Mouse (Mus musculus): Measurements from ENCODE around the gene Troap. TPM values are rescaled to one million over a fixed set of nuclear protein-coding genes. Genes with fewer than 3 reads are reported as not detected.

Gene Troap
- polyA plus RNA-seq, 1 experiment = 18.6 TPM

GRCm38 (mm10) chr15:99122642-99123041 is 48.3 kb downstream of the Troap start:
- H3K27me3 ChIP-seq (ENCODE audit: control insufficient read depth, insufficient read depth, insufficient read length) = no peaks in the 10 kb centered on the region

DNA sequence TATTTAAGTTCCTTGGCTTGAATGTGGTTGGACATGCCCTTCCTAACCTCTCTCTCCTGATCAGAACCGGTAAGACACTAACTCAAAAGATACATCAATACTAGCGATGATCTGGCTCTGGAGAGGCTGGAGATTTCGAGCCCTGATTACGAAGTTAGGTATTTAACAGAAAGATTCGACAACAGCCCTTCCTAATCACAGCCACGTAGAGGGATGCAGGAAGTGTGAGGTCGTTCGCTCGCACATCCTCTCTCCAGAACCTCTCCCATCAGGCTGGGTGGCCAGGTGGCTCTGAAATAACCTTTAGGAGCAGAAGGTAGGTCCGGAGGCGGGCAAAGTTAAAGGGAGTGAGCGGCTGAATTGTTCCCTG is 51.3 kb downstream of the Troap start, which contains the start of gene Spats2:
Gene Spats2, plus strand, starts transcription at position 206 of the 370 bp plus-strand sequence.
- TF ChIP-seq TCF12 (IDR thresholded peaks at IDR 0.05; ENCODE audit: insufficient read depth, poor library complexity, severe bottlenecking) = no peak
- H3K4me3 ChIP-seq = peak within 1 kb of the TSS; percentile 79
- peak within 1 kb of the TSS; percentile 83 for H3K4me2 ChIP-seq (ENCODE audit: low read depth)
- no peaks in the 10 kb centered on the region for H3K27me3 ChIP-seq (ENCODE audit: control insufficient read depth, insufficient read depth, insufficient read length)
- H3K36me3 ChIP-seq (ENCODE audit: control insufficient read depth, insufficient read depth) = no peaks in the 10 kb centered on the region
- peaks cover 24% of the 10 kb centered on the region for H3K79me2 ChIP-seq (ENCODE audit: control insufficient read depth, insufficient read depth)
- peak within 1 kb of the TSS; percentile 89 for H3ac ChIP-seq (ENCODE audit: control insufficient read depth, insufficient read length)

More at GRCm38 (mm10) chr15:99122642-99123041, 48.3 kb downstream of the Troap start:
- H3K4me2 ChIP-seq (ENCODE audit: low read depth) = no peak overlapping the region
- H3K36me3 ChIP-seq (ENCODE audit: control insufficient read depth, insufficient read depth) = no peaks in the 10 kb centered on the region
- H3K79me2 ChIP-seq (ENCODE audit: control insufficient read depth, insufficient read depth) = peaks cover 9% of the 10 kb centered on the region
- TF ChIP-seq TCF12 (IDR thresholded peaks at IDR 0.05; ENCODE audit: insufficient read depth, poor library complexity, severe bottlenecking) (no peak), E2F4 (IDR thresholded peaks at IDR 0.05; ENCODE audit: insufficient read depth) (no peak), CEBPB (IDR thresholded peaks at IDR 0.05; ENCODE audit: insufficient read depth, poor library complexity, severe bottlenecking) (peak; percentile 65), MYOD1 (IDR thresholded peaks at IDR 0.05; ENCODE audit: control insufficient read depth in 1 of 3, insufficient read length in 2 of 3, low read depth in 2 of 3) (no peak)
- no peak overlapping the region for H3ac ChIP-seq (ENCODE audit: control insufficient read depth, insufficient read length)
- H3K4me3 ChIP-seq = no peak overlapping the region

DNA sequence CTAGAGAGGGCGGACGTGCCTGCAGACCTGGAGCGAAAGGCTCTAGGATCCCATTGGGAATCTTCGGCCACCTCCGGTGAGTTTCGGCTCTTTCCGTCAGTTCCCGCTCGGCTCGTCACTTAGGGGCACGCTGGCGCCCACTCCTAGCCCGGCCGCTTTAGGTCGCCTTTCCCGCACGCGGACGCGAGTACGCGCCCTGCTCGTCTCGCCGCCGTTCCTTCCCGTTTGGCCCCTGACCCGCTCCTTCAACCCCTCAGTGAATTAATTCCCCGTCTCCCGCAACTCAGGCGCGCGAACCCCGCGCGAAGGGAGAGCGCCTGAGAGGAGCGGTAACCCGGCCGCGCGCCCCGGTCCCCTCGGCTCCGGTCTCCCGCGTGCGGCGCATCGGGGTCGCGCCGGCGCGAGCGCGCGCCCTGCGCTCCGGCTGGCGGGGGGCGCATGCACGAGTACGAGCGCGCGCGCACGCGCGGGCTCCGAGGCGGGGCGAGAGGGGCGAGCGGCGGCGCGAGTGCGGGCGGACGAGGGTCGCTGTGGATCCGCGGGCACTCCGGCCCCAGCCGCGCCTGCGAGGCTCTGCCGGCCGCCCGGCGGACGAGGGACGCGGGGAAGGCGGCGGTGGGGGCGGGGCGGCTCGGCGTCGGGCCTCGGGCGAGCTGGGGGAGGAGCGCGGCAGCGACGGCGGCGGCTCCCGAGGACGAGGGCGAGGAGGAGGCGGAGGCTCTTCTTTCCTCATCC is 51.9 kb downstream of the Troap start:
- Histone ChIP-seq H3K4me3 (peak overlapping the region; percentile 79), H3K79me2 (ENCODE audit: control insufficient read depth, insufficient read depth) (peaks cover 26% of the 10 kb centered on the region), H3K36me3 (ENCODE audit: control insufficient read depth, insufficient read depth) (no peaks in the 10 kb centered on the region), H3K27me3 (ENCODE audit: control insufficient read depth, insufficient read depth, insufficient read length) (no peaks in the 10 kb centered on the region), H3ac (ENCODE audit: control insufficient read depth, insufficient read length) (peak overlapping the region; percentile 89), H3K4me2 (ENCODE audit: low read depth) (peak overlapping the region; percentile 83)
- TF ChIP-seq POLR2AphosphoS2 (IDR thresholded peaks at IDR 0.05; ENCODE audit: insufficient read length, low read depth) (peak; percentile 85), E2F4 (IDR thresholded peaks at IDR 0.05; ENCODE audit: insufficient read depth) (no peak), MYOD1 (IDR thresholded peaks at IDR 0.05; ENCODE audit: control insufficient read depth in 1 of 3, insufficient read length in 2 of 3, low read depth in 2 of 3) (peak in 1 of 3 experiments; percentile 29), POLR2A (IDR thresholded peaks at IDR 0.05; ENCODE audit: insufficient read length, low read depth) (peak; percentile 77)

DNA sequence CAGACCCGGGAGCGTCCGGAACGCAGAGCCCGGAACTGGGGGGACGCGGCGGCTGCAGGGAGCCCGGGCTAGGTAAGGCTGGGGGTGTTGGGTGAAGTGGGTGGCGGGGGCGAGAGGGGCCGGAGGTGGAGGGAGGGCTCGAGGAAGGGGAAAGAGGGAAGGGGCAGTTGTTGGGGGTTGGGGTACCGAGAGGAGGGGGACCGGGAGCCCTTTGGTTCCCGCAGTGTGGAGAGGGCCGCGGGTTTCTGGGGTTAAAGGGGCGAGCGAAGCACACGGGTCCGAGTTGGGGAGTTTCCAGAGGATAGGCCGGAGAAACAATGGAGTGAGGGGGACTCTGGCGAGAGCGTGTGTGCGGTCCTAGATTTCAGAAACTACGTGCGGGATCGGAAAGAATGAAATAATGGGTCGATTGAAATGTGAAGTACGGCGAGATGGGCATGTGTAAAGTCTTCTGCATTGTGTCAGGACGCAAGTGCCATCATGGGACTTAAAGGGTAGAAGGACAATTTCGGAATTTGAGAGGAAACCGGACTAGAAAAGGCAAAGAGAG is 52.5 kb downstream of the Troap start:
- Histone ChIP-seq H3ac (ENCODE audit: control insufficient read depth, insufficient read length) (peak overlapping the region; percentile 89), H3K27me3 (ENCODE audit: control insufficient read depth, insufficient read depth, insufficient read length) (no peaks in the 10 kb centered on the region), H3K36me3 (ENCODE audit: control insufficient read depth, insufficient read depth) (no peaks in the 10 kb centered on the region), H3K4me2 (ENCODE audit: low read depth) (peak overlapping the region; percentile 72), H3K4me3 (peak overlapping the region; percentile 79), H3K79me2 (ENCODE audit: control insufficient read depth, insufficient read depth) (peaks cover 32% of the 10 kb centered on the region)
- TF ChIP-seq POLR2A (IDR thresholded peaks at IDR 0.05; ENCODE audit: insufficient read length, low read depth) = no peak
- TF ChIP-seq MYOD1 (IDR thresholded peaks at IDR 0.05; ENCODE audit: control insufficient read depth in 1 of 3, insufficient read length in 2 of 3, low read depth in 2 of 3) = no peak
- TF ChIP-seq MYOG (IDR thresholded peaks at IDR 0.05; ENCODE audit: control insufficient read depth in 1 of 3, insufficient read depth in 1 of 3, insufficient read length in 2 of 3, low read depth in 2 of 3) = no peak
- TF ChIP-seq TCF3 (IDR thresholded peaks at IDR 0.05; ENCODE audit: insufficient read length, low read depth) = no peak
- TF ChIP-seq TCF12 (IDR thresholded peaks at IDR 0.05; ENCODE audit: insufficient read depth, poor library complexity, severe bottlenecking) = no peak
- no peak for TF ChIP-seq POLR2AphosphoS2 (IDR thresholded peaks at IDR 0.05; ENCODE audit: insufficient read length, low read depth)
- TF ChIP-seq USF1 (IDR thresholded peaks at IDR 0.05; ENCODE audit: low read depth) = no peak
- TF ChIP-seq E2F4 (IDR thresholded peaks at IDR 0.05; ENCODE audit: insufficient read depth) = no peak

GRCm38 (mm10) chr15:99127851-99128522 is 53.6 kb downstream of the Troap start:
- TF ChIP-seq E2F4 (IDR thresholded peaks at IDR 0.05; ENCODE audit: insufficient read depth) = no peak
- TF ChIP-seq USF1 (IDR thresholded peaks at IDR 0.05; ENCODE audit: low read depth) = no peak
- TF ChIP-seq CEBPB (IDR thresholded peaks at IDR 0.05; ENCODE audit: insufficient read depth, poor library complexity, severe bottlenecking) = no peak
- no peak for TF ChIP-seq POLR2A (IDR thresholded peaks at IDR 0.05; ENCODE audit: insufficient read length, low read depth)
- TF ChIP-seq MYOG (IDR thresholded peaks at IDR 0.05; ENCODE audit: control insufficient read depth in 1 of 3, insufficient read depth in 1 of 3, insufficient read length in 2 of 3, low read depth in 2 of 3) = no peak
- TF ChIP-seq POLR2AphosphoS2 (IDR thresholded peaks at IDR 0.05; ENCODE audit: insufficient read length, low read depth) = no peak
- no peak for TF ChIP-seq MYOD1 (IDR thresholded peaks at IDR 0.05; ENCODE audit: control insufficient read depth in 1 of 3, insufficient read length in 2 of 3, low read depth in 2 of 3)
- TF ChIP-seq TCF3 (IDR thresholded peaks at IDR 0.05; ENCODE audit: insufficient read length, low read depth) = no peak
- TF ChIP-seq REST (IDR thresholded peaks at IDR 0.05; ENCODE audit: insufficient read depth, insufficient read length) = no peak
- no peak for TF ChIP-seq MAX (IDR thresholded peaks at IDR 0.05; ENCODE audit: low read depth)
- TF ChIP-seq TCF12 (IDR thresholded peaks at IDR 0.05; ENCODE audit: insufficient read depth, poor library complexity, severe bottlenecking) = no peak
- no peak for TF ChIP-seq SRF (IDR thresholded peaks at IDR 0.05; ENCODE audit: control insufficient read depth, insufficient read length, low read depth)
- peak overlapping the region; percentile 79 for H3K4me3 ChIP-seq
- no peaks in the 10 kb centered on the region for H3K27me3 ChIP-seq (ENCODE audit: control insufficient read depth, insufficient read depth, insufficient read length)
- H3ac ChIP-seq (ENCODE audit: control insufficient read depth, insufficient read length) = no peak overlapping the region
- peak overlapping the region; percentile 72 for H3K4me2 ChIP-seq (ENCODE audit: low read depth)
- peaks cover 43% of the 10 kb centered on the region for H3K79me2 ChIP-seq (ENCODE audit: control insufficient read depth, insufficient read depth)
- H3K36me3 ChIP-seq (ENCODE audit: control insufficient read depth, insufficient read depth) = peaks cover 6% of the 10 kb centered on the region
